Mouse (Mus musculus) heart, adult 2 months (tissue): ENCODE results near the gene Tmem182. TPM values are rescaled to one million over a fixed set of nuclear protein-coding genes. Genes with fewer than 3 reads are reported as not detected.

Experiments used
- DNase-seq, 2 experiments: peaks; one replicate each; pipeline ENCODE4 v3.0.0; 2021
- H3K27ac ChIP-seq: fragments of 200-600 bp; 2 replicates; pipeline ENCODE4 v1.8.1; 2022
- H3K27me3 ChIP-seq: fragments of 200-500 bp; 2 replicates; pipeline ENCODE4 v1.6.1; 2012; ENCODE audit warnings: mild to moderate bottlenecking, low read length, inconsistent platforms, mixed read lengths; ENCODE audit not compliant: control insufficient read depth, insufficient read depth
- H3K36me3 ChIP-seq: fragments of 200-500 bp; 2 replicates; pipeline ENCODE4 v1.6.1; 2012; ENCODE audit warnings: low read length, inconsistent platforms; ENCODE audit not compliant: control insufficient read depth, insufficient read depth
- H3K4me1 ChIP-seq: fragments of 200-500 bp; 2 replicates; pipeline ENCODE4 v1.6.1; 2011; ENCODE audit warnings: low read length; ENCODE audit not compliant: control insufficient read depth, insufficient read depth
- H3K4me3 ChIP-seq: fragments of 200-600 bp; 2 replicates; pipeline ENCODE4 v1.8.1; 2022
- H3K79me2 ChIP-seq: fragments of 200-500 bp; replicated peaks from 2 replicates; pipeline ENCODE4 v1.6.1; 2012; ENCODE audit warnings: mild to moderate bottlenecking, inconsistent platforms, low read length, moderate library complexity, mixed read lengths; ENCODE audit not compliant: control insufficient read depth, insufficient read depth
- H3K9ac ChIP-seq: fragments of 200-500 bp; 2 replicates; pipeline ENCODE4 v1.6.1; 2012; ENCODE audit warnings: low read depth, mild to moderate bottlenecking, control low read depth, inconsistent platforms, low read length, mixed read lengths
- CTCF ChIP-seq: fragments of 200-600 bp; IDR thresholded peaks from 2 replicates; pipeline ENCODE4 v1.8.1; 2022; ENCODE audit warnings: antibody characterized with exemption, mild to moderate bottlenecking, moderate library complexity
- EP300 ChIP-seq: fragments of 200-500 bp; IDR thresholded peaks from 2 replicates; pipeline ENCODE4 v1.6.1; 2011; ENCODE audit warnings: low read depth, low read length, control low read depth; ENCODE audit not compliant: insufficient read depth
- POLR2A ChIP-seq: fragments of 200-500 bp; IDR thresholded peaks from 2 replicates; pipeline ENCODE4 v1.6.1; 2011; ENCODE audit warnings: mild to moderate bottlenecking, low read depth, low read length, control low read depth; ENCODE audit not compliant: insufficient read depth
- WGBS: fragments of 180-500 bp; shearing (Covaris S2); methylation state at CpG from one replicate; pipeline ENCODE4 v1.1.7; 2018; 5-methylcytosine and 5-hydroxymethylcytosine counted together
- intact Hi-C: fragments of 180-260 bp; cut with DNase I; formaldehyde crosslinking; loops from one replicate; pipeline ENCODE4 v1.15.1; 2025
- polyA plus RNA-seq: library from polyadenylated mRNA; depleted of rRNA; stranded (reverse); fragments of >200 nt; gene quantifications from 2 replicates; pipeline ENCODE4 v1.2.3, GENCODE M21; 2012
- total RNA-seq, 2 experiments: library from RNA; stranded (reverse); gene quantifications; 2 replicates each; pipeline ENCODE4 v1.2.3; 2021

Tmem182 gene
- total and polyA plus RNA-seq, 3 experiments: 89.5 to 178 (median 142) TPM

DNA sequence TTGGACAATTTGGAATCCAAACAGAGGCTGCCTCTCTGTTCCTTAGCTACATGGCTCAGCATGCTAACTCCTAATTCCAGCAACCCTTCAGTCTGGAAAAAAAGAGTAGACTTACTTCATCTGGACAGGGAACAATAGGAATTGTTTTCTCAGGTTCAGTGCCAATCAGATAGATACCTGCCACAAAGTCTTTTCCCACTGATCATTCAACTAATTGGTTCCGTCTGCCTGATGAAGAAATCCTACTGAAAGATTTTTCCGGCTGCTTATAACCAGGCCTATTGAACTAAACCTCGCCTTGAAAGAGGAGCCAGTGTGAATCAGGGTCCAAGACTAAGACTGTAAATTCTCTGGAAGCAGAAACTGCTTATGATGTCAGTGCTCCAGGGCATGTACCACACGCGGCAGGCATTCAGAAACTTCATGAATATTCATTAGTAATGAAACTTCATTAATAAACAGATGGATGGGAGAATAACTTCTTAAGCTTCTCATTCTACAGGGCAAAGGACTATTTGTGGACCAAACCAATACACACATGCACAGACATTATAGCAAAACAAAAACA lies 15.7 kb upstream of the Tmem182 start:
- Histone ChIP-seq H3K4me3 (peak overlapping the region; percentile 75), H3K27ac (peak overlapping the region; percentile 56; the same call in 1 of the 2 replicates), H3K4me1 (peaks cover 4% of the 10 kb centered on the region), H3K9ac (peak overlapping the region; percentile 81), H3K27me3 (no peaks in the 10 kb centered on the region), H3K79me2 (no peaks in the 10 kb centered on the region), H3K36me3 (peaks cover 3% of the 10 kb centered on the region; the same call in 1 of the 2 replicates)
- DNase-seq: no peak
- 27% methylated on average over 5 of the region's 5 CpGs for WGBS
- intact Hi-C loops: no loop called here
- TF ChIP-seq CTCF (no peak), POLR2A (no peak)

DNA sequence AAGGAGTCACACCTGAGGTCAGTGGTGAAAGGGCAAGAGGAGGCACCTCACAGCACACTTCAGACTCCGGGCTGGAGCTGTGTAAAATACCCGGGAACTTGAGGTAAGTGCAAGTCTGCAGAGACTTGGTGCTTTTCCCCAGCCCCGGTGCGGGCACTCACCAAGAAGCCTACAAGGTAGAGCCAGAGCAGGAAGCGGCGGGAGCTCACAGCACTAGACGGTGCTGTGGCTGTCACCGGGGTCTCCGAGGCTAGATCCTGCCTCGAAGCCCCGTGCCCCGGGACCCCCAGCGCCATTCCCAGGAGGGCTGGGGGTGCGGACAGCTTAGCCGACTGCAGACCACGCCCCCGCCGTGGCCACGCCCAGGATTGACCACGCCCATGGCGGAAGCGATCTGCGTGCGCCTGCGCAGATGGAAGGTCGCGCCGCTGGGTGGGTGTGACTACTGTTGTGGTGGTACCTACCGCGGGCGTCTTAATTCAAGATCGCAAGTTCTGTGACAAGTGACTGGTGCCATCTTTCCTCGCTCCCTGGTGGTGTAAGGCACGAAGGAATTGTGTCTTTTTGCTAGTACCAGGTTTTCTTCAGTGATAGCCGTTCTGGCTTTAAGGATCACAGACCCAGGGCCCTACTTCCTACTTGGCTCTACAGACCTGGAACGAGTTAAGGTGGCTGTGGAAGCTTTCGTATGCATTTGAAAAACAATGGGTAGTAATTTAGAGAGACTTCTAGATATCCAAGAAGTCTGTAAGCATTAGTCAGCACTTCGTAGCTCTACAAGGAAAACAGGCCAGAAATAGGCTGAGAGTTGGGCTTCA lies 14.9 kb upstream of the Tmem182 start, which contains the start of gene Mfsd9:
TSS of gene Mfsd9 (minus strand) at position 364 of the 818 bp plus-strand sequence.
- TF ChIP-seq EP300 (0 out of 2 replicates have a peak, but pooled peaks have one; percentile 19), CTCF (no peak), POLR2A (peak; percentile 28; the same call in 1 of the 2 replicates)
- WGBS: 3% methylated on average over 38 of the region's 38 CpGs
- DNase-seq: peak; percentile 90 to 94
- Histone ChIP-seq H3K9ac (peak within 1 kb of the TSS; percentile 81), H3K4me1 (peaks cover 4% of the 10 kb centered on the region), H3K36me3 (peaks cover 3% of the 10 kb centered on the region; the same call in 1 of the 2 replicates), H3K27ac (peak within 1 kb of the TSS; percentile 56), H3K27me3 (no peaks in the 10 kb centered on the region), H3K79me2 (no peaks in the 10 kb centered on the region), H3K4me3 (peak within 1 kb of the TSS; percentile 75)
- intact Hi-C loops: no loop called here

DNA sequence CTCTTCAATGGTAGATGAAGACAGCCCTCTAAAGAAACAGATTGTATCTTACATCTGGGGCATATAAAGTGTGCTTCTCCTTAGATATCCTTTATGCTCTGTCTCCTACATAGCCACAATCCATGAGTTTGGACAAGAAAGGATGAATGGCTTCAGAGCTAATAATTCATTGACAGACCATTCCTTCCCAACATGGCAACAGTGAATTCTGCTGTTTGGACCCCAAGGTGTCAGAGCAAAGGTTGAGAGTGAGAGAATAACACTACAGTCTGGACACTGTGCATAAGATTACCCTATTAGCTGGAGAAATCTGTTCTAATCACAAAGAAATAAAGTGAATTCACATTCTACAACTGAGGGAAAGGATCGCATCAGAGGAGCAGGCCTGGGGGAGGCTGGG lies 9.9 kb upstream of the Tmem182 start:
- H3K27ac ChIP-seq: no peak overlapping the region
- H3K27me3 ChIP-seq: no peaks in the 10 kb centered on the region
- no peak overlapping the region for H3K4me3 ChIP-seq
- 88% methylated on average over 1 of the region's 1 CpGs for WGBS
- H3K36me3 ChIP-seq: peaks cover 3% of the 10 kb centered on the region; the same call in 1 of the 2 replicates
- intact Hi-C loops: no loop called here
- 0 out of 2 replicates have a peak, but pooled peaks cover 1% of the 10 kb centered on the region for H3K4me1 ChIP-seq
- H3K79me2 ChIP-seq: no peaks in the 10 kb centered on the region
- no peak for DNase-seq
- TF ChIP-seq EP300: no peak
- no peak for TF ChIP-seq CTCF
- TF ChIP-seq POLR2A: no peak
- no peak overlapping the region for H3K9ac ChIP-seq

DNA sequence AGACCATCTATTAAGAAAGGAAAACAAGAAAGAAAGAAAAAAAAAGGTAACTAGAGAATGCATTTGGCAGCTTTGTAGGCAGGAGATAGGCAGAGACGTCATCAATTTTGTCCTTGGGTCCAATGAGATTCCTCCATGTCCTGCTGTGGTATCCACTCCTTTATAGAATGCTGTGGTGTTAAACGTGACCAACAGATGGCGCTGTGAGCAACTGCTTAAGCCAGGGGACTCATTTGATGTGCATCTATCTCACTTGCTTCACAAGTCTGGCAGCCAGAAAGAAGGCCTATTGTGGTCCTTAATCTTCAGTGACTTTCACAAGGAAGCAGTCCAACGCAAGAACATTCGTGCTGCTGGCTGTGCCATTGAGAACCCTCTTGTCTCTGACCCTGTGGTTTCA lies 8.1 kb upstream of the Tmem182 start:
- Histone ChIP-seq H3K79me2 (no peaks in the 10 kb centered on the region), H3K4me1 (0 out of 2 replicates have a peak, but pooled peaks cover 1% of the 10 kb centered on the region), H3K27ac (no peak overlapping the region), H3K27me3 (no peaks in the 10 kb centered on the region), H3K4me3 (no peak overlapping the region), H3K9ac (no peak overlapping the region), H3K36me3 (no peaks in the 10 kb centered on the region)
- TF ChIP-seq CTCF (peak; percentile 93), EP300 (0 out of 2 replicates have a peak, but pooled peaks have one; percentile 26), POLR2A (no peak)
- intact Hi-C loops: no loop called here
- DNase-seq: peak; percentile 58 to 64
- WGBS: 12% methylated on average over 5 of the region's 5 CpGs

DNA sequence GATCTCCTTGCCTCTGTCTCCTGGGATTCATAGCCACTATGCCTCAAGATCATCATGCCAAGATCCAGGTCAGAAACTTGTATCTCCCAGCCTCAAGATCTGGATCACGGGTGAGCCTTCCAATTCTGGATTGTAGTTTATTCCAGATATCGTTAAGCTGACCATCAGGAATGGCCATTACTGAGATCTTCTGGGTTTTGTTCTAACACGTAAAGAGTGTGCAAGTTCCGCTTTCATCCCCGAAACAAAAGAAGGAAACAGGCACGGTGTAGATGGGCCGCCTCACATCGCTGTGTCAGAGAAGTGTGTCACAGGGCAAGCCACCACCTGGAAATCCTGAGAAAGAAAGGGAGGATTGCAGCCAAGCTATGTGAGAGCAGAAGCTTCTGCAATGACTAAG lies 6.3 kb upstream of the Tmem182 start:
- TF ChIP-seq CTCF: no peak
- H3K4me1 ChIP-seq: 0 out of 2 replicates have a peak, but pooled peaks cover 1% of the 10 kb centered on the region
- no peak overlapping the region; the same call in 1 of the 2 replicates for H3K27ac ChIP-seq
- no peak overlapping the region for H3K9ac ChIP-seq
- H3K27me3 ChIP-seq: no peaks in the 10 kb centered on the region
- DNase-seq: peak; percentile 18 to 24
- no peaks in the 10 kb centered on the region for H3K79me2 ChIP-seq
- WGBS: 58% methylated on average over 8 of the region's 8 CpGs
- intact Hi-C loops: no loop called here
- H3K4me3 ChIP-seq: no peak overlapping the region
- H3K36me3 ChIP-seq: no peaks in the 10 kb centered on the region

DNA sequence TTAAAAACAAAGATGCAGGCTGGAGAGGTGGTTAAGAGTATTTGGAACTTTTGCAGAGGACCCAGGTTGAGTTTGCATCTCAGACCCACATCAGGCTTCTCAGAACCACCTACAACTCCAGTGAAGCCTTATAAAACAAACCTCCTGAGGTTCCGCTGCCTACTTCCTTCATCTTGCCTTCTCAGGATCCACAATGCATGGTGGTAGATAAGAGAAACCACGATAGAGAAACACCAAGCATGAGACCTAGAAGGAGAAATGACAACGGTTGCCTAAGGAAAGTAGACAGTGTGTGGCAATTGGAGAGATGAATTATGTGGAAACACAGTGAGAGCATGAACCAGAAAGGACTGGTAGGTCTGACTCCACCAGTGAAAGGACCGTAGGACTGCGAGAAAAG lies 4.5 kb upstream of the Tmem182 start:
- H3K36me3 ChIP-seq: peaks cover 3% of the 10 kb centered on the region; the same call in 1 of the 2 replicates
- H3K79me2 ChIP-seq: no peaks in the 10 kb centered on the region
- peaks cover 1% of the 10 kb centered on the region; the same call in 1 of the 2 replicates for H3K4me1 ChIP-seq
- H3K9ac ChIP-seq: no peak overlapping the region
- 81% methylated on average over 5 of the region's 5 CpGs for WGBS
- no peak overlapping the region for H3K4me3 ChIP-seq
- no peaks in the 10 kb centered on the region for H3K27me3 ChIP-seq
- H3K27ac ChIP-seq: no peak overlapping the region
- intact Hi-C loops: no loop called here
- DNase-seq: no peak
- no peak for TF ChIP-seq POLR2A
- TF ChIP-seq CTCF: no peak
- no peak for TF ChIP-seq EP300
